Mouse (Mus musculus) embryo, embryonic 10.5 days (tissue): ENCODE results near the gene Rasgef1b.

Experiments
- DNase-seq: peaks from one replicate; pipeline ENCODE4 v3.0.0-alpha.2; 2015; ENCODE audit warnings: low spot score

The Rasgef1b gene

GRCm38 (mm10) chr5:99707261-99707660 lies 21.6 kb downstream of the Rasgef1b start:
- peak; percentile 75 for DNase-seq

- DNase-seq: no peak
Observed at GRCm38 (mm10) chr5:99701811-99702210, 27.1 kb downstream of the Rasgef1b start.

- peak; percentile 34 for DNase-seq
Observed at GRCm38 (mm10) chr5:99694712-99695360, 34.0 kb downstream of the Rasgef1b start.

- DNase-seq: no peak
Observed at GRCm38 (mm10) chr5:99689909-99690308, 39.0 kb downstream of the Rasgef1b start.

- peak; percentile 23 for DNase-seq
Observed at GRCm38 (mm10) chr5:99687894-99688293, 41.0 kb downstream of the Rasgef1b start.

GRCm38 (mm10) chr5:99684023-99684422 lies 44.8 kb downstream of the Rasgef1b start:
- no peak for DNase-seq

- no peak for DNase-seq
Observed at GRCm38 (mm10) chr5:99669971-99670571, 58.8 kb downstream of the Rasgef1b start.

- no peak for DNase-seq
Observed at GRCm38 (mm10) chr5:99656024-99656423, 72.8 kb downstream of the Rasgef1b start.

GRCm38 (mm10) chr5:99652931-99653330 lies 75.9 kb downstream of the Rasgef1b start:
- DNase-seq: no peak

GRCm38 (mm10) chr5:99641407-99641806 lies 87.5 kb downstream of the Rasgef1b start:
- DNase-seq: no peak

GRCm38 (mm10) chr5:99636575-99636974 lies 92.3 kb downstream of the Rasgef1b start:
- DNase-seq: peak; percentile 36

GRCm38 (mm10) chr5:99634010-99634541 lies 94.8 kb downstream of the Rasgef1b start:
- no peak for DNase-seq

- no peak for DNase-seq
Observed at GRCm38 (mm10) chr5:99633548-99633947, 95.3 kb downstream of the Rasgef1b start.

- DNase-seq: no peak
Observed at GRCm38 (mm10) chr5:99632649-99633310, 96.1 kb downstream of the Rasgef1b start.

- DNase-seq: no peak
Observed at GRCm38 (mm10) chr5:99630087-99630486, 98.8 kb downstream of the Rasgef1b start.

- DNase-seq: no peak
Observed at GRCm38 (mm10) chr5:99625603-99626002, 103.3 kb downstream of the Rasgef1b start.

GRCm38 (mm10) chr5:99620771-99621170 lies 108.1 kb downstream of the Rasgef1b start:
- no peak for DNase-seq

- DNase-seq: no peak
Observed at GRCm38 (mm10) chr5:99617271-99617800, 111.5 kb downstream of the Rasgef1b start.

- peak; percentile 74 for DNase-seq
Observed at GRCm38 (mm10) chr5:99613321-99614118, 115.3 kb downstream of the Rasgef1b start.

- DNase-seq: no peak
Observed at GRCm38 (mm10) chr5:99607602-99608001, 121.3 kb downstream of the Rasgef1b start.

GRCm38 (mm10) chr5:99606164-99606858 lies 122.6 kb downstream of the Rasgef1b start:
- DNase-seq: no peak
